Mouse (Mus musculus) C2C12 (cell line): ENCODE data around the gene Edf1.

Experiments used
- CEBPB ChIP-seq: IDR thresholded peaks from one replicate; pipeline ENCODE4 v1.6.1; 2011; ENCODE audit warnings: low read depth, mild to moderate bottlenecking, control low read depth, moderate library complexity
- CTCF ChIP-seq: IDR thresholded peaks from one replicate; pipeline ENCODE4 v1.5.1; 2011; ENCODE audit not compliant: control insufficient read depth, insufficient read depth, insufficient read length
- FOSL1 ChIP-seq: IDR thresholded peaks from one replicate; pipeline ENCODE4 v1.8.0; 2011; ENCODE audit warnings: mild to moderate bottlenecking, low read length; ENCODE audit not compliant: poor library complexity, insufficient read depth, severe bottlenecking
- MAX ChIP-seq: IDR thresholded peaks from one replicate; pipeline ENCODE4 v1.6.1; 2011; ENCODE audit warnings: mild to moderate bottlenecking, control low read depth
- MYOD1 ChIP-seq: IDR thresholded peaks from one replicate; pipeline ENCODE4 v1.6.1; 2011; ENCODE audit warnings: low read depth; ENCODE audit not compliant: control insufficient read depth, insufficient read length
- MYOG ChIP-seq: IDR thresholded peaks from one replicate; pipeline ENCODE4 v1.6.1; 2011; ENCODE audit not compliant: control insufficient read depth, insufficient read length; ENCODE audit errors: extremely low read depth
- USF1 ChIP-seq: IDR thresholded peaks from one replicate; pipeline ENCODE4 v1.6.1; 2011; ENCODE audit warnings: low read depth, mild to moderate bottlenecking, control low read depth, moderate library complexity

DNA sequence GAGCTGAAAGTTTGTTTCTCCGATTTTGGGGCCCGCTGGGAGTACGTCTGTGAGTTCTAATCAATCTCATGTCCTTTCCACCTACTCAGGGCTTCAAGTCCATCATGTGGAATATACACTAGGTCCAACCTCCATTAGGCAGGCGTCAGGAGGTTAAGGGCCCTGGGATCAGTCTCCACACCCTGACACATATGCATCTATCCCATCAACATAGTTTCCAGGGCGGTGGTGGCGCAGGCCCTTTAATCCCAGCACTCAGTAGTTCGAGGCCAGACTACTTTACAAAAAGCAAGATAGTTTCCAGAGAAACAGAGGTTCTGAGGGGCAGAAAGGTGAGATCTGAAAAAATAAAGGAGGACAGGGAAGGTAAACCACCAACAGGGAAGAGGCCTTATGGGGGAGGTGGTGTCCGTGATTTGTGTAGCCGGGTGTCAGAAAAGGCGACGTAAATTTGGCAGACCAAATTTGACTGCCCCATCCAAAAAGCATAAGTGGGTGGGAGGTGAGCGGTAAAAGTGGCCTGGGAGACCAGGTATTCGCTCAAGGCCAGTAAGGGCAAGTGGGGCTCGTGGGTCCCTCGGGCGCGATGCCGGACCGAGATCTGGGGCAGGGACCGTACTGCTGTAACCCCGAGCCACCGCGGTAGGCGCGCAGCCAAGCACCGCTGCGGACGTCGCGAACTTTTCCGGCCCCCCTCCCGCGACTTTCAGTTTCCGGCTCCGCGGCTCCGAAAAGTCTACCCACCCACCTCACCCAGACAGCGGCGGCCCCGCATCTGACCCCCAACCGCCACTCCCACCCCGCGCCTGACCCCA is 11.4 kb upstream of the Edf1 start:
- no peak for TF ChIP-seq CTCF
- no peak for TF ChIP-seq MYOG
- TF ChIP-seq MYOD1: no peak
- TF ChIP-seq CEBPB: no peak
- TF ChIP-seq USF1: no peak
- TF ChIP-seq MAX: no peak
- TF ChIP-seq FOSL1: no peak
